Mouse (Mus musculus): Measurements from ENCODE around the gene Adrm1.

The Adrm1 gene

GRCm38 (mm10) chr2:180219145-180219943, 48.1 kb downstream of the Adrm1 start:
- no peak for DNase-seq

- no peak for DNase-seq
Measured at GRCm38 (mm10) chr2:180220165-180220564, 48.9 kb downstream of the Adrm1 start.

DNA sequence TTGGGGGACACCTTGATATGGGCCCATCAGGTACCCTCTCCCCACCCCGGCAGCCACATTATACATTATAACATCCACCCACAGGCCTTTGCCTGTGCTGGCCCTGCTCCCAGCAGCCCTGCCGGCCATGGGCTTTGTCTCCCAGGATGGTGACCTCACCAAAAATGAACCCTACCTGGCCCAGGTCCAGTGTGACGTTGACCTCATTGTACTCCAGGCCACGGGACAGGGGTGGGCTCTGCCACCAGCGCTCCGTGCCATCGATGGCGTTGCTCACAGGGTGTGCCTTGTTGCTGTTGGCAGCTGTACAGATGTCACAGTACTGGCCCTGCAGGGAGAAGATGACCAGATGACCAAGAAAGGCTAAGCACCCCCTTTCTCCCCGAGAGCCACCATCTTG, 49.8 kb downstream of the Adrm1 start:
- no peak for DNase-seq

DNA sequence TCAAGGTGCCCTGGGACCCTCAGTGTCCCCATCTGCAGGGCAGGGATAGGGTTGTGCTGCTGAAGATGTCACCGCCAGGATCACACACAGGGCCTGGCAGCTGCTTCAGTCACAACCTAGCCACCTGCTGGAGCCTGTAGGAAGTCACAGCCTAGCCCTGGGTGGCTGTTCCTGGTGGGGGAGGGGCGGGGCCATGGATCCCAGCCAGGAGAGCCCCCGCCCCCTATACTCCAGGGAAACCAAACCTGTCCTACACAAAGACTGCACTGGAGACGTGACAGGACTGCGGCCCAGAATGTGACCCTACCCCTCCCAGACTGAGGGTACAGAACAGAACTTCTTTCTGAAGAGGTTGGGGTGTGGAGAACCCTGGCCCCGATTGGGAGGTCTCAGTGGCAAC, 51.0 kb downstream of the Adrm1 start:
- DNase-seq, result no peak

GRCm38 (mm10) chr2:180224647-180225043, 53.4 kb downstream of the Adrm1 start:
- DNase-seq, result no peak

- no peak for DNase-seq
Measured at GRCm38 (mm10) chr2:180225044-180225761, 53.9 kb downstream of the Adrm1 start.

Measured in thymus, postnatal 25 days (tissue).